Mouse (Mus musculus) midbrain, embryonic 12.5 days (tissue): Measurements from ENCODE around the gene Apobec1. TPM values are rescaled to one million over a fixed set of nuclear protein-coding genes. Genes with fewer than 3 reads are reported as not detected.

Experiments
- polyA plus RNA-seq: library from polyadenylated mRNA; unstranded; fragments of >200 nt; fragmentation: Nextera tagmentation; extraction: Ambion mirVana; gene quantifications from 2 replicates; pipeline ENCODE4 v1.2.1, GENCODE M21; 2016

Gene Apobec1
- polyA plus RNA-seq, 1 experiment from 2014 or later, result 2.8 TPM

Other genes with a start within 250 kb of the Apobec1 start
- 82.8 and 91.4 TPM in 2 replicates for gene Rimklb, start 103.7 kb downstream of the Apobec1 start, polyA plus RNA-seq
- 1.0 and 2.0 TPM in 2 replicates for gene Mfap5, start 96.6 kb downstream of the Apobec1 start, polyA plus RNA-seq
- gene Aicda, start 48.6 kb downstream of the Apobec1 start, polyA plus RNA-seq, result not detected in 2 replicates
- gene Gdf3, start 7.6 kb upstream of the Apobec1 start, polyA plus RNA-seq, result not detected in 2 replicates
- not detected in 2 replicates for gene Dppa3, start 24.0 kb upstream of the Apobec1 start, polyA plus RNA-seq
- gene Nanog, start 105.0 kb upstream of the Apobec1 start, polyA plus RNA-seq, result 0.14 and 0.20 TPM in 2 replicates
- 22.5 and 24.8 TPM in 2 replicates for gene Slc2a3, start 199.2 kb upstream of the Apobec1 start, polyA plus RNA-seq
- 5.7 and 5.8 TPM in 2 replicates for gene Foxj2, start 217.5 kb upstream of the Apobec1 start, polyA plus RNA-seq